Mouse (Mus musculus): ENCODE data around the gene Kndc1.

DNA sequence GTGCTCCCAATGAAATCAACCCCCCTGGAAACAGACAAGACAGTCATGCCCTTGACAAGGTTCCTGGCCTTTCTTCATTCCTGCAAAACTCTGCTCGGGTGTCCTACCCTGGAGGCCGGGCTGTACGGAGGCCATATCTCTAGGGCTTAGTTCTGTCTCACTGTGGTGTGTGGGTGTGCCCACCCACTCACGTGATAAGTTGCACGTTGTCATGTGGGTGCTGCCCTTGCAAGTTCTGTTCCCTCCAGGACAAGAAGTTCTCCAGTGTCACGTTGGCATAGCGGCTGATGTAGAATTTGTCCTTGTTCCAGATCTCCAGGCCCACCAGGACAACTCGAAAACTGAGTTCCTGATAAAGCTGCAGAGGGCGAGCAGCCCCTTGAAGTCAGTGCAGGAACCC, 93.8 kb downstream of the Kndc1 start:
- TF ChIP-seq CTCF (conservative IDR thresholded peaks at IDR 0.05; ENCODE audit: insufficient read depth, insufficient read length, low read depth, low read length) (no peak), POLR2A (IDR thresholded peaks at IDR 0.05; ENCODE audit: low read depth, low read length) (no peak)
